Mouse (Mus musculus) embryo, embryonic 10.5 days (tissue): Measurements from ENCODE around the gene Cfl2.
"Not testable (repeated sequence)": the region's sequence is repeated elsewhere in the genome, so short reads cannot be mapped to it uniquely, and the experiment has no call there.

Source experiments
- DNase-seq: peaks from one replicate; pipeline ENCODE4 v3.0.0-alpha.2; 2015; ENCODE audit warnings: low spot score

Cfl2 gene

DNA sequence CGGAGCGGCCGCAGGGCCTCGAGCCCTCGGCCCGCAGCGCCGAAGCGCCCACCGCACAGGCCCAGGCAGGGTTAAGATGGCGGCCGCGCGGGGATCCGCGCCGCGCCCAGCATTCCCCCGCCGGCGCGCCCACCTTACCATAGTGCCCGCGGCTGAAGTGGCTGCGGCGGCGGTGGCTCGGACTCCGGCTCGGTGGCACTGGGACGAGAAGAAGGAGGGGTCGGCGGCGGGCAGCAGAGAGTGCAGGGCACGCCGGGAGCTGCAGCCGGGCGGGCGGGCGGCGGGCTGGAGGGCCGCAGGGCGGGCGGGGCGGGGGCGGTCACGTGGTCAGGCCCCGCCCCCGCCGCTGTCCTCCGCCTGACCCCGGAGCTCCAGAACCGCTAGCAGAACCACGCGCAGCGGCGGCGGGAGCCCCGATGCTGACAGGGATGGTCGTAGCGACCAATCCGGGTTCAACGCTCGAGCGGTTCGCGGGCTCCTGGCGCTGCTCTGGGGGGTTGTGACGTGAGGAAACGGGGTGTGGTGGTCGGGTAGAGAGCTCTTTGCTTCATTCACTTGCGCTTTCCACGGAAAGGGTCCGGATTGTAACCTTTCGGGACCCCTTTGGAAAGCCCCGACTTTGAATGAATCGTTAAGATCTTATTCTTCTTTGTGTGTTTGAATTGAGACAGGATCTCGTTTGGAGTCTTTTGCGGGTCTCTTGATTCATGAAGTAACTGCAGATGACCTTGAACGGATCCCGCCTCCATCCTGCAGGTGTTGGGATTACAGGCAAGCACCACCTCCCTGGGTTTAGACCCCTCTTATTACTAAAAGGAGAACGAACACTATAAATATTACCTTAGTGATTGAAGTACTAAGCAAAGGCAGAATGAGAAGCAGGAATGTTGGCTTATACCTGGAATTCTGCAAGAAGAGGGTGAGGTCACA lies at the start of gene Cfl2:
Cfl2 (minus strand) TSS at position 272 of the 930 bp plus-strand sequence.
- peak; percentile 88 for DNase-seq

DNA sequence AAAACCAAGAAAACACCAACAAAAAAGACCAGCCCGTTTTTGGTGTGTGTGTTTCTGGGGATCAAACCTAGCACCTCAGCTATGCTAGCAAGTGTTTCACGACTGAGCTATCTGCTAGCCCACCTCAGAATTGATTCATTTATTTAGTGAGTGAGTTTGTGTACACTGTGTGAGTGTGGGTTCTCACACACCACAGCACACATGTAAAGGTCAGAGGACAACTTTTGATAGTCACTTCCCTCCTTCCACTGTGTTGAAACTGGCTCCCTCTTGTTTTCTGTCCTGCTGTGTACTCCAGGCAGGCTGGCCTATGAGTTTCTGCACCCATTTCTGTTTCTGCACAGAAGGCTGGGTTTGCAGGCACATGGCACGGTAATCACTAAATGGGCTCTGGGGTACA lies 47.7 kb upstream of the Cfl2 start:
- no peak for DNase-seq

- not testable (repeated sequence) for DNase-seq
Measured at GRCm38 (mm10) chr12:54892559-54892958, 29.9 kb upstream of the Cfl2 start.

DNA sequence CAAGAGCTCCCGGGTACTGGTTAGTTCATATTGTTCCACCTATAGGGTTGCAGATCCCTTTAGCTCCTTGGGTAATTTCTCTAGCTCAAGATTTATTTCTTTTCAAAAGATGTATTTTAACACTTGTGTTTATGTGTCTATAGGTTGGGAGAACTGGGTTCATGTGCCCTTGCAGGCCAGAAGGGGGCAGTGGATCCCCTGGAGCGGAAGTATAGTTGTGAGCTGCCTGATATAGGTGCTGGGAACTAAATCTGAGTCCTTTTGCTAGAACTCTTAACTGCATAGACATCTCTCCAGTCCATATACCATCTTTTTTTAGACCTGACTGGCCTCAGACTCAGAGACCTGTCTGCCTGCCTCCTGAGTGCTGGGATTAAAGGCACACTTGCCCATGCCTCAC lies 27.7 kb upstream of the Cfl2 start:
- DNase-seq = no peak

DNA sequence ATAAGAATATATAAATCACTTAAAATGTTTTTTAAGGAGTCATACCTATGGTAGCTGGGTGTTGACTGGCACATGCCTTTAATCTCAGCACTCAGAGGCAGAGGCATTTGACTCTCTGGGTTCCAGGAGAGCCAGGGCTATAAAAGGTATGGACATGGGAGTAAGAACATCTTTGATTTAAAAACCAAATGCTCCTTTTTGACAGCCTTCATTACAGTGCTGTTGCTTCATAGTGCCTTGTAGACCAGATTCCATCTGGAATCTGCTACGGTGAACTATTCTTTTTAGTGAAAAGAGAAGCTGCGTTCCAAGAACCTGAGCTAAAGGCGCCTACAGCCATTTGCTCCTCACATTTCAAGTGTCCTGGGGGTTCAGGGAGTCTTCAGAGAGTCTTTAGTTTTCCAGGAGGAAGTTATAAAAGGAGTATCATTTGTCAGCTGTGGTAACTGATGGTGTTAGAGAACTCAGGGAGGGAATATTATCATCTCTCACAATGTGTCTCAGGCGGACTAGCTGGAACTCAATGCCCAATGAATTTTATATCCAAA lies 25.0 kb upstream of the Cfl2 start:
- DNase-seq = no peak

- peak; percentile 83 for DNase-seq
Measured at GRCm38 (mm10) chr12:54879630-54880029, 17.0 kb upstream of the Cfl2 start.

- no peak for DNase-seq
Measured at GRCm38 (mm10) chr12:54879211-54879610, 16.5 kb upstream of the Cfl2 start.

GRCm38 (mm10) chr12:54877875-54878274 lies 15.2 kb upstream of the Cfl2 start:
- no peak for DNase-seq

DNA sequence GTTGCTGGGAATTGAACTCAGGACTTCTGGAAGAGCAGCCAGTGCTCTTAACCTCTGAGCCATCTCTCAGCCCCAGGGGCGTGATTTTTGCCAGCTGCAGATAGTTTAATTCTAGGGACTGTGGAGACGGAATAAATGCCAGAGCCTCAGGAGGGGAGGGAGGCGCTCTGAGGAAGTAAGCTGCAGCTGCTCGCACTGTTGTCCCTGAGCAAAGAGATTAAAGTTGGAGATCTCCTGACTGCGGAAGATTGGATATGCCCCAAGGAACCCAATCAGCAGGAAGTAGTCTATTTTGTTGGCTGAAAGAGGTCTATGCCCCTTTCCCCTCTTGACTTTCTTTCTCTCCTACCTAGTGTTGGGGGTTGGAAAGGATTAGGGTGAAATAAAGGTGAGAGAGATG lies 14.2 kb upstream of the Cfl2 start:
- DNase-seq = no peak

DNA sequence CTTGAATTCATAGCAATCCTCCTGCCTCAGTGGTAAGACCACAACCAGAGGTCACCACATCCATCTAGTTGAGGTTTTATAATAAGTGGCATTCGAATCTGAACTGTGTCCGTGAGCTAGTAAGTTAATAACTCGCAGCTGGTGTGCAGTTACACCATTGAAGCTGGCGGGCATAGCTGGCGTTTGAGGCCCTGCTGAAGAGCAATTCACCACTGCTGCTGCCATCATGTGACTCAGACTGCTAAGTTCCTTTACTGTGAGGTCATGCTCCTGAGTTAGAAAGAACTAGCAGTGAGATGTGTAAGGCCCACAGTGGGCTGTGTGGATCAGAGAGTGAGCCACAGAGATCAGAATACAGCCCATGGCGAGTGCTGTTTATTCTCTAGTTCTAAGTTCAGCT lies 12.0 kb upstream of the Cfl2 start:
- DNase-seq = no peak

GRCm38 (mm10) chr12:54861991-54862605 lies 579 bp downstream of the Cfl2 start:
- DNase-seq = peak; percentile 73

DNA sequence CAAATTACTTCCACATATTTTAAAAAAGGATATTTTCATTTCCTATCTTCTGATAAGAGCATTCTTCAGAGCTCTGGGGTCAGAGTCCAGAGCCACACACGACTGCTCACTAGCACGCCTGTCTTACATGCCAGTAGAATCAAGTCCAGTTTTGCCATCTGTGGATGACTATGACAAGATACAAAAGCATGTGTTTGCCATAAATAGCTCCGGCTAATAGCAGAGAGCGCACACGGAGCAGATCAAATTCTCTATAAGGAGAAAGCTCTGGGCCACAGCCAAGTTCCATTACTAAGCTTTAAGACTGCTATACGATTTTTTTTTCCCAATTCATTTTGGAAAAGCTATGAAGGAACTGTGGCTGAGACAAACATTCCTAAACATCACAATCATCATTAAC lies 3.1 kb downstream of the Cfl2 start:
- DNase-seq = no peak

DNA sequence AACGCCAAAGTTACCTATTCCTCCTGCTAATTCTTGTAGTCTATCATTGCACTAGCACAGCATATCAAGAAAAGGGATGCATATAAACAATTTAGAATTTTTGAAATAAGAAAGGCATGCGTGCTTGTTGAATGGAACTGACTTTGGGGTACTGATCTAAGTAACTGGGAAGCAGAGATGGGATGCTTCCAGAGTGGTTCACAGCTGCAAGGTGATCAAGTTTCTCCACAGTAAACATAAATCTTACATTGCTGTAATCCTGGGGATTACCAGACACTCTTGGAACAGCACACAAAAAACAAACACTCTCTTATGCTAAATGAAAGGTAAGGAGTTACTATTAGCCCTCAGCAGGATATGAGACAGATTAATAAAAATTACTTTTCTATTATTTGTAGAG lies 12.1 kb downstream of the Cfl2 start:
- DNase-seq = no peak

GRCm38 (mm10) chr12:54844415-54844814 lies 18.3 kb downstream of the Cfl2 start:
- DNase-seq = no peak

- DNase-seq = no peak
Measured at GRCm38 (mm10) chr12:54841576-54841975, 21.1 kb downstream of the Cfl2 start.

DNA sequence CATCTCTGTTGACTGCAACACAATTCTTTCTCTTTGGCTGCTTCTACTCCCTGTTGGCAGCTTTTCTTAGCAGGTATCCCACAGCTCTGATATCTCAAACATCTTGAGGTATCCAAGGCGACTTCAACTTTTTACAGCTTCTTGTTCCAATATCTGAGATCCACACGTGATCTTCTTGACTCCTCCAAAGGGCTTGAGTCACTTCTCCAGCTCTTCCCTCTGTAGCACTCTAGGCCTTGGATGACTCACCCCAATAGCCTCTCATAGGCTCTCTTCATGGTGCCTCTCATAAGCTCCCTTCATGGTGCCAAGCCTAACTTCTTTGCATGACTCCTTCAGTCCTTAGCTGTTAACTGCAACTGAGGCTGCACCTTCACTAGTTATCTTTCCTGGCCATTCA lies 22.9 kb downstream of the Cfl2 start:
- DNase-seq = no peak

DNA sequence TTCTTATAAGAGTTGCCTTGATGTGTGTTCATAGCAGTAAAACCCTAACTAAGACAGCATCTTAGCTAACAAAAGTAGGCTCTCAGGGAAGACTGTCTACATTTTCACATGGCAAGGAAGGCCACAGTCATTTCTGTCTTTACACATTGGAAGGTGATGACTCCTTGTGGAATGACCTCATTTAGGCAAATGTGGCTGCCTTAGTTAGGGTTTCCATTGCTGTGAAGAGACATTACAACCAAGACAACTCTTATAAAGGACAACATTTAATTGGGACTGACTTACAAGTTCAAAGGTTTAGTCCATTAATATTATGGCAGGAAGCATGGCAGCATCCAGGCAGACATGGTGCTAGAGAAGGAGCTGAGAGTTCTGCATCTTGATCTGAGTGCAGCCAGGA lies 23.7 kb downstream of the Cfl2 start:
- DNase-seq = no peak

GRCm38 (mm10) chr12:54835608-54836570 lies 26.8 kb downstream of the Cfl2 start:
- DNase-seq = no peak

DNA sequence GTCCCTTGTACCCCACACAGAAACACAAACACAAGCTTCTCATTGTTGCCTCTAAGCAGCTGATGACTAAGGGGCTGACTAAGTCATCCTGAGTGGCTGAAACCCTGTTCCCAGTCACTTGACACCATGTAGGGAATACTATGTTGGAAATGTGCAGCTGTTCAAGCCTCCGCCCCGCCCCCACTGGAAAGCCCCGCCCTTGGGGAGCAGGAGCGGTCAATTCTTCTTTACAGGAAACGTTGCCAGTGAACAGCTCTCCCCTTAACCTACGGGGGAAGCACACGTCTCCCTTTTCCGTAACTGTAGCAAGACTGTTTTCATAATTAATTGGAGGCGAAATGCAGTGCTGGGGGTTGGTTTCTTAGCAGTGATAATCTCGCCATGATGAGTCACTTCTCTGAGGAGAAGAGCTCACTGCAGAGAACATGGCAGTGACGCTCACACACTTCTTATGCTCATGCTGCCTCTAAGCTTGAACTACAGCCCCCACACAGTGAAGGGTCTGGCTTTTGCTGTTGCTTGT lies 27.7 kb downstream of the Cfl2 start:
- peak; percentile 88 for DNase-seq

DNA sequence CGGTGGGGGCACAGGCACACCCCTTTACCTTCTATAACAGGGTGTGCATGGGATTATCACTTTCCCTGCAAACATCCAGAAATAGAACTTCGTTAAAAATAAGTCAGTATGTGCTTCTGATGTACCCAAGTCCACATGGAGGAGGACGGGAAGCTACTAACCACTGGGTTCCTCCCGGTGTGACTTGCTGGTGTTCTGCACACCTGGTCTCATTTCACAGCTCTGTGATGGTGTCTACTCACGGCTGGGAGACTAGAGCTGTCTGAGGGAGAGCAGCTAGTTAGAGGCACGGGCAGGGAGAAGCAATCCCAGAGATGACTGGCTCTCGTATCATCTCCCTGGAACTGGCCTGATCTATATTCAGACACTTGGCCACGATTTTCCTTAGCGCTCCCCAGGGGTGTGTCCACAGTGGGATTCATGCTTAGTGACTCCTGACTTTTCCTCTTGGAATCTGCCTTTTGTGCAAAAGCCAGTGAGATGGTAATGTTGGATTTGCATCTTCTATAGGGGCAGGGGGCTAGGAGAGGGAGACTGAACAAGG lies 28.7 kb downstream of the Cfl2 start:
- no peak for DNase-seq

GRCm38 (mm10) chr12:54831927-54832326 lies 30.8 kb downstream of the Cfl2 start:
- not testable (repeated sequence) for DNase-seq
